Mouse (Mus musculus) thymus, postnatal 36 days (tissue): ENCODE results near the gene Phactr3.
A peak's percentile ranks its signal among the peaks of the same experiment; 100 is the strongest.

ENCODE experiments used
- DNase-seq, 2 experiments: peaks; one replicate each; pipeline ENCODE4 v3.0.0; 2022; ENCODE audit warnings: mixed read lengths in 2 of 2

The Phactr3 gene

DNA sequence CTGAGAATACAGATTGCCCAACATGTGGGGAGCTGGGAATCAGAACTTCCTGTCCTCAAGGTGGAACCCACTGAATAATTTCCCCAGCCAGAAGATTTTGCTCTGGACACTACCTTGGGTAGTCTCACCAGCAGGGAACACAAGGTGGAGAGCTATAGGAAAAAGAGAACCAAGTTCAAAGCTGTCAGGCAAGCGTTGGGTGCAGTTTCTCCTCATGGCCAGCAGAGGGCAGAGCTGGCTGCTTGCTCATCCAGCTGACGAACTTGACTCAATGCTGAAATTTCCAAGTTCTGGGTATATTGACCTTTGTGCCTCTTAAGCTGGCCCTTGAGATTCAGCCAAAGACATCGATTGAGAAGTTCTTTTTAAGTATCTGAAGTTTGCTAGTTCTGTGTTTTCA lies 18.7 kb downstream of the Phactr3 start:
- DNase-seq: peak; percentile 12

DNA sequence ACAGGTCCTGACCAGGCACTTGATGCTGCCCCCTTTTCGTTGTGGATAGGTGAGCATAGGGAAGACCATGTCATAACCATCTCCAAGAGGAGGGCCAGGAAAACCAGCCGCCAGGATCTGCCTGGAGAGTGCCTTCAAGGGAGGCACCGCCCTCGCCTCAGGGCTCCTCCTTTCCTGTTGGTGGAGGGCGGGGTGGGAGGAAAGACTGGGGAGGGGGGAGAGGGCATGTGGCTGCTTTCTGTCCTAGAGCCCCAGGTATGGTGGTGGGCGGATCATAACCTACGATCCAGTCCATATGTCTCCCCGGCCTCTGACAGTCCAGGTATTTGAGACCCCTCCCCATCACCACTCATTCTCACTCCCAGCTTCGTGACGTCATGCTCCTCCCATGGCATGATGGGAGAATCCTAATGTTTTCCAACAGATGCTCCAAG lies 22.7 kb downstream of the Phactr3 start:
- no peak for DNase-seq

DNA sequence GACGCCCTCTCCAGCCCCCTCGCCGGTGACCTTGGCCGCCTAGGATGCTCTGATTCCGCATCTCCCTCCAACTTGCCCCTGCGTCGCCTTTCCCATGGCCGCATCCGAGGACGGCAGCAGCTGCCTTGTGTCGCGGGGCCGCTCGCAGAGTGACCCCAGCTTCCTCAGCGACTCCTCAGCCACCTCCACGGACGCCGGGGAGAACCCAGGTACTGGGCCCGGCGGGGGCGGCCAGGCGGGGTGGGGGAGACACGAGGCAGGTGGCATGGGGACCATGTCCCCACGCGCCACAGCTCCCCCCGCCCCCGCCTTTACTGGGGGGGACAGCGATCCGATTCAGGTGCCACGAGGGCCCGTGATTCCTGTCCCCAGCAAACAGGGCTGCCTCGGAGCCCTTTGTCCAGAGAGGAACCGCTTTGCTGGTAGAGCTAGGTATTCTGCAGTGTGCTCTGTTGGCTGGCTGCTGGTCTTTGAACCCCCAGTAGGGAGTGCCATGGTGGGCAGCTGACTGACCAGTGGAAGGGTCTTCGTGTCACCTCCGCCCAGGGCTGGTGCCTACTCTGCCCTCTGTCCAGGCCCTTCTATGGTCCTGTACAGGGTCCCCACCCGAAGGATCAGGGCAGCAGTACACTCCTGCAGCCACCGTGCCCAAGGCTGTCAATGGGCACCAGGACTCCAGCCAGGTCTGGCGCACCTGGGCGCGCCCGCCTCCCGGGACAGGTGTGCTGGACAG lies 23.7 kb downstream of the Phactr3 start:
- DNase-seq: no peak

DNA sequence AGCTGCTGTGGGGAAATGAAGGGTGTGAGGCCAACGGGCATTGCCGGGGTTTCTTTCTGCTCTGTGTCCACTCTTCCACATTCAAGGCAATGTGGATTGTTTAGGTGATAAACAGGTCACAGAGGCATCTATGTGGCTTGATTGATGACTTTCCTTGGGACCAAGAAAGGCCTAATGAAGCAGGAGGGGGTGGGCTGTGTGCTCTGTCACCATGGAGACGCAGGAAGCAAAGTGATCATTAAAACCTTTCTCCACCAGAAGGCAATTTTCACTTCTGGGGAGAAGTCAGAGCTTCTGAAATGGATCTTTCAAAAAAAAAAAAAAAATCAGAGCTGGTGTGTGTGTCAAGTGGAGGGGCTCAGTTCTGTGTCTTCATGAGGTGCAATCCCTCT lies 24.2 kb downstream of the Phactr3 start:
- no peak for DNase-seq

DNA sequence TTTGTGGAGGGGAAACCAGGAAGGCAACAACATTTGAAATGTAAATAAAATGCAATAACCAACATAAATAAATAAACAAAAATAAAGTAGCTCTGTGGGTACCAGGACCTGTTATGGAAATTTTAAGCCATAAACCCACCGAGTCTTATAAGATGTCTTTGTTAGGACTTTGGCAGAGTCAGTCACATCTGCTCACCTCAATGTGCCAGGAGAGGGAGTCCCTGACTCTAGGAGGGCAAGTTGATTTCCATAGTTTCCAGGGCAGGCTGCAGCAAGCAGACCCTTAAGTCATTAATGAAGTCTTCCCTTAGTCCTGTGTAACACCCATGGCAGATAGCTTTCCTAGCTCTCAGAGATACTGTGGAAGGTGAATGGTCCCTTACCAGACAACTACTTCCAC lies 25.1 kb downstream of the Phactr3 start:
- no peak for DNase-seq

DNA sequence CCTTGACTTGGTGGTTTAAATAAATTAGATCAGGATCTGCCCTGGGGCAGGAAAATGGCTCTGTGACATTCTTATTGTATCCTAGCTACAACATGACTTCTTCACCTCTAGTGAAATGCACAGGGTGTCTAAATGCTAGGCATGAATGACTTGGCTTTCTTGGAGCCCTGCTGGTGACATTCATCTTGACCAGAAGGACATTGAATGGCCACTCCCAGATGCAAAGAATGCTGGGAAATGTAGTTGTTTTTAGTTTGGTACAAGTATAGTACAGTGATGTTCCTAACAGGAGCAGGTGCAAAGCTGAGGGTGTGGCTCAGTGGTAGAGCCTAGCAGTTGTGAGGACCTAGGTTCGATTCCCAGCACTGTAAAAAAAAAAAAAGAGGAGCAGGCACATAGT lies 30.5 kb downstream of the Phactr3 start:
- no peak for DNase-seq

DNA sequence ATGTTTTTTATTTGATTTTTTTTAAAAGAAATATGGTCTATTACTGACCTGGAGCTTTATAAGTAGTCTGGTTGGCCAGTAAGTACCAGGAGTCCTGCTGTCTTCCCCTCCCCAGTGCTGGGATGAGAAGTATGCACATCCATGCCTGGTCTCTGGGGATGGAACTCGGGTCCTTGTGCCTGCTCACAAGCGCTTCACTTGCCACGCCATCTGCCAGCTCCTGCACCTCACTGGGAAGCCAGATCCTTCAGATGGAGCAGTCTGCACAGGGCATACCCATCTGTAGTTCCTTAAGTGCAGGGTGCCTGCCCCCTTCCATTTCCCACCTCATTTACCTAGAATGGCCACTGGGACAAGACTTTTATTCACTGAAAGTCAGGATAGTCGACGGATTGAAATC lies 31.9 kb downstream of the Phactr3 start:
- DNase-seq: no peak

DNA sequence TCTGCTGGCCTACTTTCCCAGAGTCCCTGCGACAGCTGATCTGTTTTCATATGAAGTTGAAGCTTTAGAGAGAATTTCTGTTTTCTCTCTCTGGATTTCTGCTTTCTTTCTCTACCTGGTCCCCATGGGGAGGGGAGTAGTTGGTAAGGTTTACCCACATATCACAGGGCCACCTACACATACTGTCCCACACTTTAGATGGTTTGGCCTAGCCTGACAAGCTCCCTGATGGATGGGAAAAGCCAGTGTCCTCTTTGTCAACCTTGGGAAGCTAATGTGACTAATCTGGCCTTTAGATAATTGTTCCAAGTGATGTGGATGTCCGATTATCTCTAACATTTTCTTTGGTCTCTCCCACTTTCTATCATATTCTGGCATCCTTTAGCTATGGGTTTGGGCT lies 34.8 kb downstream of the Phactr3 start:
- no peak for DNase-seq

DNA sequence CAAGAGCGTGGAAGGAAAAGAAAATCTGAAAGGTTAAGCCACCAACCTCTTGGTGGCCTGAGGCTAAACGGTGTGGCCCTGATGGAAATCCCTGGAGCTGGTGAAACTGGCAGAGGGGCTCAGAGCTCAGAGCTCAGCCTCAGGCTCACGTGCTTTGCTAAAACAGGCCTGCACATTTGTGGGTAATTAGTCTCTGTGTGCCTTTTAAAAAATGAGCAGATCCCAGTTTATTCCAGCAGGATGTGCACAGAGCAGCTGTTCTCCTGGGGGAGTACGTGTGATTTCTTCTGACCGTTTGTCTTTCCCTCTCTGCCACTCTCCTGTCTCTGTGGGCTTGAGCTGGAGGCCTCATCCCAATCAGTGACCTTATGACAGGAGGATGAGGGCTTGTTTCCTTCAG lies 35.4 kb downstream of the Phactr3 start:
- no peak for DNase-seq

DNA sequence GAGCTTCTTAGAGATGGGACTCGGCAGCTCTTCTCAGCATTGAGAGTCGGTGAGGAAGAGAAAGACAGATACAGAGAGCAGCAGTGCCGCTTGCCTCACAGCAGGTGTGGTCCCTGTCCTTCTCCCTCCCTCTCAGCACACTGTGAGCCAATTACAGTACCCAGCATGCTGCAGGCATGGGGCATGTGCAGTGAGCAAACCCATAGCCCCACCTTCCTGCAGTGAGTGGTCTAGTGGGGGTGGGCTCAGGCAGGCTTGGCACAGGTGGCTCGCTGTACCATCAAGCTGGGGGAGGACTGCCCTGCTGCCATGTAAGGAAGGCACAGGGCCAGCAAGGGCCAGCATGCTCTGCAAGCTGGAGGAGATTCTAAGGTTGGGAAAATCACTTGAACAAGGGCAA lies 35.8 kb downstream of the Phactr3 start:
- no peak for DNase-seq

DNA sequence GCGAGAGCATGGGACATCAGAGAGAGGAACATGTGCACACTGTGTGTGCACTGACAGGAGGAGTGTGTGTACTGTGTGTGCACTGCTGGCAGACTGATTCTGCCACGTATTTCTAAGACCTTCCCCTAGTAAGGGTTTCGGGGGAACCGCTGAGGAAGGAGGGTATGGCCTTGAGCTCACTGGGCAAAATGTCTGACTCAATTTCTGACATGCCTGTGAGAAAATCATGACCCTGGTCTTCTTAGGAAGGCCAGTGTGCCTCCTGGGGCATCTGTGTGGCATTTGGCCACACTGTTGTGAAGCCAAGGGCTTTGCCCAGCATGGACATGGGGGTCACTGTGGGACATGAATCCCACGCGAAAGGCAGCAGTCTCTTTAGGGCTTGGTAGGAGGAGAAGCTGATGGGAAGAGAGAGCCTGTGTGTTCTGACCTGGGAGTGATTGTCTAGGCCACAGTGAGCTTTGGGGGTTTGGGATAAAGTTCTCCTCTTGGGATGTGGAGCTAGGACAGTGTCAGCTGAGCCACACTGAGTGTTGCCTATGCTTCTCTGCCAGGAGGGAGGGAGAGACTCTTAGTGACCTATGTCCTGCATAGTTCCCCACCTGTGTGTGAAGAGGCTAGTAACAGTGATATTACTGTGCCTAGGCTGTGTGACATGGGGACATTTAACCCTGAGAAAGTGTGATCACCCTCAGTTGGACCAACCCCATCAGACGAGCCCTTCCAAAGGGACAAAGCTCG lies 36.6 kb downstream of the Phactr3 start:
- no peak for DNase-seq

DNA sequence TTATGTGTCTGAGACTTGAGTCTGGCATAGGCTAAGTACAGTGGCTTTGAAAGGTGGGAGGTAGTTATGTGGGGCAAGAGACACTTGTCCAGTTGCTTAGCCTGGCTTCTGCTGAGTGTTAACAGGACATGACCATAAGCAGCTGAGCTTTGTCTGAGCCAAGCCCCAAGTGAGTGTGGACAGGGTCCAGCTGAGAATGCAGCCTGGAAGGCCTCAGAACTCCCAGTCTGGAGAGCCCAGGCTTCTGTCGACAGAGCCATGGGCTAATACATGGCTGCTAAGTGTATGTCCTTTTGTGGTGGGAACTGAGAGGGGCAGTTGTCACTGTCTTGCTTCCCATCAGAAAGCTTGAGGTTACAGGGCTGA lies 37.1 kb downstream of the Phactr3 start:
- no peak for DNase-seq

DNA sequence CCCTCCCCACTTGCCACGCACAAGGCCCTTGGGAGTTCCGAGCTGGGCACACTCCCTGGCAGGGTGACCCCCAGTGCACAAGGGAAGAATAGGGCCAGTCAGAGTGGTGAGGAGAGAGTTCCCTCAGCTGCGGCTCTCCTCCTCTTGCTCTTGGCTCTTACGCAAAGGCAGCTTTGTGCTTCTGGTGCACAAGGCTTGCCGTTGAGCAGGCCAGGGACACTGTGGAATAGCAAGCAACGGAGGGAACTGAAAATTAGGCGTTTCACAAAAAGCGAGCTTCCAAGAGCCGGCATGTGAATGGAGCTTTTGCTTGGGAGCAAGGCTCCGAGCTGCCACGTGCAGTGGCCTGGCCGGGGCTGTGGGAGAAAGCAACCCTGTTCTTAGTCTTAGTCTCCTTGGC lies 40.2 kb downstream of the Phactr3 start:
- no peak for DNase-seq

DNA sequence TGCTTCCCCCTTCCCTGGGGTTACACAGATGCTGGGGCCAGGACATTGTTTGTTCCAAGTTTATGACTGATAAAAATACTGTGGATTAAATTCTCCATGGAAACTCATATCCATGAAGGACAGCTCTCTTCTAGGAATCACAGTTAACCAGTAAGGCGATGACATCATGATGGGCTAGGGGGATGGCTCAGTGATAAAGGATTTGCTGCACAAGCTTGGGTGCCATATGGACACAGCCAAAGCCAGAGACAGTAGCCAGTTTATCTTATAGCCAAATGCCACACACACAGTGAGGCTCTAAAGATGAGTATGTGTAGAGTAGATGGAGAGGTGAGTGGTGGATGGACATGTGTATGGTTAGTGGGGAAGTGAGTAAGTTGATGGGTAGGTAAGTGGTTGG lies 45.2 kb downstream of the Phactr3 start:
- no peak for DNase-seq

DNA sequence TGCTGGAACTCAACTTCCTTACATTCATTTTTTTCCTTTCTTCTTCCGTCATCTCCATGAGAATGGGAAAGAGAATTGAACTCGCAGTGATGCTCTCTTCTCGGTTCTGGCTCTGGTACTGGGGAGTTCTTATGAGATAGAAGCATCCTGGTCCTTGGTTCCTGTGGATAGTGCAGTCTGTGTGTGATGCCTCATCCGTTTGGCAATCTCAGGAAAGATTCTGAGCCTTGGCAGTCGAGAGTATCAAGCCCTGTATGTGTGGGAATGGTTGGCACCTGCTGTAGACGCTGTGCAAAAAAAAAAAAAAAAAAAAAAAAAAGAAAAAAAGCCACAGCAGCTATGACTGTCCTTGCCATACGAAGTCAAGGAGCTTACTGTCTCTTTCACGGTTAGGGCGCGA lies 47.2 kb downstream of the Phactr3 start:
- no peak for DNase-seq

DNA sequence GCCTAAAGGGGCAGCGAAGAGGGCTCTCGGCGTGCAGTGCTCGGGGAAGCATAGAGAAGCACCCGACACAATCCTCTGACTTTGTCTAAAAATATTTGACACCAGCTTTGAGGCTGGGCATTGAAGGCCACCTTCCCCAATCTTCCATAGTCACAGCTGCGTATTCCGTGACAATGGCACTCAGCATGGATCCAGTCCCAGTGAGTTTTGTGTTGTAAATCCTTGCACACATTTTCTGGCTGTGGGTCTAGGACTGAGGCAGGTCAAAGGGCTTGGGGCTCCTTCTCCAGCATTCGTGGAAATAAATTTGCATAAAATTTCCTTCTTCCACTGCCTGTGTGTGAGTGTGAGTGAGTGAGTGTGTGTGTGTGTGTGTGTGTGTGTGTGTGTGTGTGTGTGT lies 51.2 kb downstream of the Phactr3 start:
- DNase-seq: no peak

DNA sequence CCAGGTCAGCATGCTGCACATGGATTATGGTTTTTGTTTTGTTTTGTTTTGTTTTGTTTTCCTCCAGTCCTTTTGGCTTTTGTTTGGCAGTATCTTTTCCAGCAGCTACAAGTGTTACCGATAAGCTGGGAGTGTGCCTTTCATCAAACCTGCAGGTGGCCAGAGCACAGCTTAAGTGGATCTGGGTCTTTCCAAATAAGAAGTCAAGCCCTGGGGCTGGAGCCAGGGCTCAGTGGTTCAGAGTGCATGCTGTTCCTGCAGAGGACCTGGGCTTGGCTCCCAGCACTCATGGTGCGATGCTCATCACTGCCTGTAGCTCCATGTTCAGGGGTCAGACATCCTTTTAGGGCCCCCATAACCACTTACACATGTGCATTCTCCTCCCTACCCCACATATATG lies 55.2 kb downstream of the Phactr3 start:
- DNase-seq: no peak

DNA sequence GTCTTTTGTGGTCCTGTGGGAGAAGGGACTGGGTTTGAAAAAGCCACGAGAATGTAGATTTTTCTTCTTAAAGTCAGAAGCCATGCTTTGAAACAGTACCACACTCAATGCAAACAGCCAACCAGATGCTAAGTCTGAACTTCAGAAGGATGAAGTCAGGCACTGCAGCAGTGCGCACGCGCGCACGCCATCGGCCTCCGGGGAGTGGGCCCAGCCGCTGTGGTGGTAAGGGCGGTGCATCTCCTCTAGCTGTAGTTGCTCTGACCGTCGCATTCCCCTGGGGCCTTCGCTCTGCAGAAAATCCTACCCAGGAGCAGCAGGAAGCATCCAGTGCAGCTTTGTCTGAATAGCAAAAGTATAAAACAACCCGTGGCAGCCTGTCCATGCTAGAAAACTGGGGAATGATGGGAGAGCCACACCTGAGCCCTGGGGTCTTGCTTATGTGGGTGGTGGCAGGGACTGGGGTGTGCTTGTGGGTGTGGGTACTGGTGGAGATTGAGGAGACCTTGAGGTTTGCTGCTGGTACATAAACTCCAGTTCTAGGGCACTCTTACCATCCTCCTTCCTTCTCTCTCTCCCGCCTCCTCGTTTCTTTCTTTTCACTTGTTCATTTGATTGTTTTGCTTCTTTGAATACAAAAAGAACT lies 56.6 kb downstream of the Phactr3 start:
- no peak for DNase-seq

DNA sequence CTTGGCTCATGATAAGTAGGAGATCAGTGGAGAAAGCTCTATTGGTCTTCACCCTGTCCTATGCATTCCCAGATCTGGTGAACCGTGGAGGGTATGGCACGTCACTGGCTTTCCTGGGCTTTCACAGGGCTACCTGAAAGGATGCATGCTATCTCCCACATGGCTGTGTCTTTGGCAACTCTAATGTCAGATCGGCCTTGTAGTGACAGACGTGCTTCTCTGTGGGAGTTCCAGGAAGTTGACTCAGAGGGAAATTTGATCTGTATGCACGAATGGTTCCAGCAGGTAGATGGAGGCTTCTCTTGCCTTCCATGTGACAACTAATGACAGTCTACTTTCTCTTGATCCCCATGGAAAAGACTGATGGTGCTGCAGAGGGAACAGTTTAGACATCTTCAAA lies 65.5 kb downstream of the Phactr3 start:
- DNase-seq: no peak

DNA sequence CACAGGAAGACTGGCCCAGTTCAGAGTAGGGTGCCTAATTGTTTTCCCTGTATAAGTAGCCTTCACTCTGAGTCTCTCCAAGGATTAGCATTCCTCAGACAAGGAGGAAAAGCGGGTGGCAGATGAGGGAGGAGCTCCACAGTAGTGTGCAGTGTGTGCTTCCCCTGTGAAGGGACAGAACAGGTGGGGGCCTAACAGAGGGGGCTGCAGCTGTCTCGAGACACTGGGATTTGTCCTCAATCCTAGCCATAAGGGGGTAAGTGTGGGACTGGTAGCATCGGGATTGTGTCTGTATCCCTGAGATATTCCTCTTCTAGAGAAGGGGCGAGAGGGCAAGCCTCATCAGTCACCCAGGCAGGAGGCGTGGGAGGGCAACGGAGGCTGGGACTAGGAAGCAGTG lies 66.1 kb downstream of the Phactr3 start:
- no peak for DNase-seq

DNA sequence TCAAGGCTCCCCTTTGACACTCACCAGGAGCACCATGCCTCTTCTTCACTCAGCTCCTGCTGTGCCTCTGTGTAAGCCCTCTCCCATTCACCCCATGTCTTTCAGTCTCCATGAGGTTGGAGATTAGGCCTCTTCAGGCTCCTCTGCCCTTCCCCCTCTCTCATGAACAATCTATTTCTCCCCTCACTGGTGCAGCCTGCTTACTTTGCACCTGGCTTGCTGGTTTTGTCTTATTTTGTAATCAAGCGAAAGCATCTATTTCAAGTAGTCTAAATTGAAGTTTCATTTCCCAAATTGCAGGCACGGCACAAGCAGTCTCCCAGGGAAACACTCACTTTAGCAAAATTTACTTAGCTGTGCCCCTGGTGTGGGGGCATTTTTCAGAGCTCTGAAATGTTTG lies 70.2 kb downstream of the Phactr3 start:
- no peak for DNase-seq

DNA sequence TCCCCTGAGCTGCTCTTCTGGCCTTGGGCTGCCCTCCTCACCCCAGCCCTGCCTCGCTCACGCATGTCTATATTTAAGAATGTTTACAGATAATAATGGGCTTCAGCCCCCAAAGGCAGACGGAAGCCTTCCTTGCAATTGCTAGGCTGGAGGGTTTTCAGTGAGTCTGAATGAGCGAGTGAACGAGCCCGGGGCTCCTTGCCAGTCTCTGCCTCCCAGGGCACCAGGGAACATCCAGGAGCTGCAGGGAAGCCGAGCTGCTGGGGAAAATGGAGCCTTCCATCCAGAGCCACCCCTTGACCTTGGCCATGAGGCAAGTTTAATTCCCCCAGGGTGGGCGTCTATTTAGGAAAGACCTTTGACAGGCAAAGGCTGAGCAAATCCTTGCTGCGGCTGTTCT lies 74.1 kb downstream of the Phactr3 start:
- no peak for DNase-seq

DNA sequence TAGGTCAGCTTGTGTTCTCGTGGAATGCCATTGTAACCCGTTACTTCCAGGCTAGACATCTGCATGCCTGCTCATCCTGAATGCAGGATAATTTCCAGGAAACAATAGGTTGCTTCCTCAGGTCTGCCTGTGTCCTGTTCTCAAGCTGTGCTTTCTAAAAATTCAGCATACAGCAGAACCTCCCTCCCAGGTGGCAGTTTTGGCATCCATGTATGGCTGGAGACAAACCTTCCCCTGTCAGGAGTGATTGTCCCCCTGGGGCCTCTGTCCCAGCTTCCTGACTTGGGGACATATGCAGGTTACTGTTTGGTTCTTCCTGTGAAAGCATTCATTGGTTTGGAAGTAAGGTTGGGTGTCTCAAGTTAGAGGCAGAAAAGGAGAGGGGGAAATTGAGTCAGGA lies 74.7 kb downstream of the Phactr3 start:
- no peak for DNase-seq

DNA sequence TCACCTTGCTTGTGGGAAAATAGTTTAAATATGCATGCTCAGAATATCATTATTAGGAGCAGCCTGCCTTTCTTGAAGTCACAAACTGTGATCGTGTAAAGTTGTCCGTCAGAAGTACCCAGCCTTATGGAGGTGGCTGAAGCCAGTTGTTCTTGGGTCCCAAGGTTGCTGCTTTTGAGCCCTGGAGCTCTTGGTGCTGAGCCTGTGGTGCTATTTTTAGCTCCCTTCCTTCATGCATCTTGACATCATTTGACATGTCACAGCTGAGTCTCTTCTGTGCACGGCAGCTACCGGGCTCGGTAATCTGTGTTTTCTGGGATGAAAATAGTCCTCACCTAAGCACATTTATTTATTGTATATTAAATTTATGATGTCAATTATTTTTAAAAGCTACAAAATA lies 76.1 kb downstream of the Phactr3 start:
- no peak for DNase-seq
